Mouse (Mus musculus): ENCODE measurements at regions not wholly inside any gene's neighbourhood (a gene's known extent, or its start where the extent isn't known, plus 50 kb on each side); places are given as distances from the start of the nearest gene placed in this dataset.

DNA sequence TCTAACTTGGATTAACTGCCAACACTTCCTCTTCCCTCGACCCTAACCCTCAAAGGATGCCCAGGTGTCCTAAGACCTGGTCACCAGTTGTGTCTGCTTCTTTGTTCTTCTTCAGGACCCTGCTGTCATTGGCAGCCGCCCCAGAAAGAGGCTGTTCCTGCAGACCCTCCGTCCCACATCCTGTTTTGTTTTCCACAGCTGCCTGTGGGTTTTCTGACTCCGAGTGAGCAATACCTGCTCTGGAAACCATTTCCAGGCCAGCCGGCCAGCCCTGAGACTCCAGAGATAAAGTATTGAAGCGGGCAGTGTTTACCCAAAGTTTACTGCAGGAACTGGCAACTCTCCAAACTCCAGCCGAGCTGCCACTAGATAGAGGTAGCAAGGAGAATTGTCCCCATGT is 337.2 kb upstream of the Noct start:
- DNase-seq (ENCODE audit: low read depth) = no peak

DNA sequence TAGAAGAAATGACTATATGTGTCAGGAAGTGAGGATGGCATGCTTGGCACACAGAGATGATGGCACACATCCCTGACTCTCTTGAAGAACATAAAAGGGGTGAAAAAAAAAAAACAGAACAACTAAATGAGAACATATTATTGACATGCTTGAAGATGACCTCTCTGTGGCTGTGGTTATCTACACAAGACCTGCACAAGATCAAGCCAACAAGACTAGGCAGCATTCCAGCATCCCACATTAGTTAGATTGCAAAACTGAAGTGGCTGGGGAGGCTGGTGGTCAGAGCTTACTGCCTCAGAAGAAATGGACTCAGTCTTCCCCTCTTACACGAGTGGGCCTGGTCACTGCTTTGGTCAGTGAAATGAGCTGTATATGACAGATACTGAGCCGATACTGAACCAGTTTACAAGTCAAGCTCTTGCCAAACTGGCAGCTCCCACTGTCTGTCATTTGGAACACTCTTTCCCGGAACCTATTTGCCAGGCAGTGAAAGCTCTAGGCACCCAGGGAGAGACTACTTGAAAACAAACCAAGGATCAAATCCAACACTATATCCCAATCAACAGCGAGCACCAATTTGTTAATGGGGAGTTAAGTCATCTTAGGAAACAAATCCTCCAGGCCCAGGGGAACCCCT is 335.6 kb upstream of the Noct start:
- no peak for DNase-seq (ENCODE audit: low read depth)

DNA sequence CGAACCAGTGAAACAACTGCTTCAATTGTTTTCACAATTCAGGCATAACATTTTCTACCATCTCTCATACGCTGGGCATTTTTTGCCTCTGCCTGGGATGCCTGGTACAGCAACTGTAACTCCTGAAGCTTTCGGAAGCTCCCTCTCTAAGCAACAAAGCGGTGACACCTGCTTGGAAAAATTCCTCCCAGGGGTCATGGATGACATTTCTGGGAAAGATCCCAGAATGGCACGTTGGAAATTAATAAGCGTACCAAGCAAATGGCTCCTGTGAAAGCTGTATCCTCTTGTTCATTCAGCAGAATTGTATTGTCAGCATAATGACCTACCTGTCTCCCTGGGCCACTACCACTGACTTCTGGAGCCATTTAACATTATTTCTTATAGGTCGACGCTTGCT is 333.7 kb upstream of the Noct start:
- no peak for DNase-seq (ENCODE audit: low read depth)

DNA sequence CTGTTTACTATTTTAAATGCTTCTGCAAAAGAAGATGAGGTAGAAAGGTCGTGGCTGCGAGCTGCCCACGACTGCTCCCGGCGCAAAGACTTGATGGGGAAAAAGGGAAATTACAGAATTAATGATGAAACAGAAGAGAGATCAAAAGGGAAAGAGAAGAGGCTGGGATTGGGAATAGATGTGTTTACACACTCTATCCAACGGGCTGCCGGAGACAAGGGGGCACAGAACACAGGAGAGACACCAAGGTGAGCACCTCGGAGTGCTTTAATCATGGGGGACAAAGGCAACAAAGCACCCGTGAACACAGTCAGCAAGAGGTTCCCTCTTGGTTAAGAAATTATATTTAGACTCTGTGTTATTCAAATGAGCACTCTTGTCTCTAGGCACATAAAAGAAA is 326.1 kb upstream of the Noct start:
- no peak for DNase-seq (ENCODE audit: low read depth)

DNA sequence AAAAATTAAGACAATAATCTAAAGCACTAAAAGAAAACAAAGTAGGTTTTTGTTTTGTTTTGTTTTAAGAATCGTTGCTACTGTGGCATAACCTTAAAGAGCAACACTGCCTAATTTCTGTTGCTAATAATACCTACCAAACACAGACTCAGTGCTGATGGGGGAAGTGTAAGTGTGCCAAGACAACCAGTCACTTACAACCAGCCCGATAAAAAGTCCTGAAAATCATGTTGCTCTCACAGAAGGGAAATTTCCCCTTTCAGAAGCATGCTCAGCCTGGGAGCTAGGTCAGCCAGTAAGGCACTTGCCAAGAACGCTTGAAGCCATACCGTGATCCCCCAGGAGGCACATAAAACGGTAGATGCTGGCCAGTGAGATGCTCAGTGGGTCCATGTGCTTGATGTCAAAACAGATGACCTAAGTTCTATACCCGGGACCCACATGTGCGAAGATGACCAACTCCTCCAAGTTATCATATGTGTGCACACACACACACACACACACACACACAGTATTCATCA is 324.4 kb upstream of the Noct start:
- no peak for DNase-seq (ENCODE audit: low read depth)

DNA sequence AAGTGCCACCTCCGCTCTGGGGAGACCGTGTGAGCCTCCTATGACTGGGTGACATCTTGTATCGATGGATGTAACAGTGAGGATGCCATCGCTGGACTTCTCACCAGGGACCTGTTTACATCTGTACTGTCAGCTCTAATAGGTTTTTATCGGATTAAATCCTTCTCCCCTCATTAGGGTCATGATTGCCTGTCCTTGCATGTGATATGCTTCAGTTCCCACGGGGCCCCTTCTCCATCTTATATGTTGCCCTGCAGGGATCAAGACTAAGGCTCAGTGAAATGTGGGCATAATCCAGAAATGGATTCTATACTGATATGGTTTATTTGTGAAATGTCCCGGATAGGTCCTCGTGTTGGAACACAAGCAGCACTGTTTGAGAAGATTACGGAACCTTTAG is 323.7 kb upstream of the Noct start:
- DNase-seq (ENCODE audit: low read depth) = no peak

DNA sequence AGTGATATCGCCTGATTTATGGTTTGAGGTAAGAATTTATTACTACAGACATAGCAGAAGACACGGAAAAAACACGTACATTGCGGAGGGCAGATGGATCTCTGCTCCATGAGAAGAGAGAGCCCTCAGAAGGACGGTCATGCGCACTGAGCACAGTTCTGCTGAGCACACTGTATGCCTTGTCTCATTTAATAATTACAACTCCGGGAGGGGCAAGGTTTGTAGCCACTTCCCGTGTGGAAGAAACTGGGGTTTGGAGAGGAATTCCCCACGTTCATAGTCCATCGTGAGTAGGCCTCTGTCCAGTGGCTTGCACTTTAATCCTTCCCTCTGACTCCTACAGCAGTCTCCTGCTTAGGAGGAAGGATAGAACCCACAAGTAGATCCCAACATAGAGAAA is 322.9 kb upstream of the Noct start:
- no peak for DNase-seq (ENCODE audit: low read depth)

DNA sequence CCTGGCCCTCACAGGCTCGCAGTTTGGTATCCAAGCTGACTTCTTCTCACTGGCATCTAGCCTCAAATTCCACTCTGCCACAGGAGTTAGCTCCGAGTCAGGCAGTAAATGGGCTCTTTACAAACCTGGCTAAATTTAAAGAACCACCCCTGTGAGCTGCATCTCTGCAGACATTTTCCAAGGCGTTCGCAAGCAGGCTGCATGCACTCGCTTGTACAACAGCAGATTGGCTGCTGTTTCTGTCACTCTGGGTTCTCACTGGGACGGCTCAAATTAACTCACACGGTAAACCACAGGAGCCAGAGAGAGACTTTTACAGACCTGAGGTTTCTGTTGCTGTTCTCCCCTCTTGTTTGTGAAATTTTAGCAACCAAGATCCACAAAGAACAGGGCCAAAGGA is 321.3 kb upstream of the Noct start:
- no peak for DNase-seq (ENCODE audit: low read depth)

DNA sequence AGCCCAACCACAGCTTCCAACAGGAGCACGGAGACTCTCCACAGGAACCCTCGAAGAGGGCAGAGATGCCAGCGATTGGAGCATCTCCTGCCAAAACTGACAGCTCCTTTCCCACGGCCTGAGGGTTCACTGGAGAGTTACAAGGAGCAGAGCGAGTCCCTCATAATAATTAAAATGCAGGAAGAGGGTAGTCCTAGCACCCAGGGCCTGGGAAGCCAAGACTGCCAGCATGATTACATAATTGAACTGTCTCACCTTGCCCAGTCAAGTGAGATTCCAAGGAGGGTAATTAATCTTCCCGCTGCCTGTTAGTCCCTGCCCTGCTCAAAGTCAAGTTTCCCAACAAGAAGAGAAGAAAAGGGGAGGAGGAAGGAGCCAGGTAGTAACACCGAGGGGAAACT is 319.5 kb upstream of the Noct start:
- no peak for DNase-seq (ENCODE audit: low read depth)

DNA sequence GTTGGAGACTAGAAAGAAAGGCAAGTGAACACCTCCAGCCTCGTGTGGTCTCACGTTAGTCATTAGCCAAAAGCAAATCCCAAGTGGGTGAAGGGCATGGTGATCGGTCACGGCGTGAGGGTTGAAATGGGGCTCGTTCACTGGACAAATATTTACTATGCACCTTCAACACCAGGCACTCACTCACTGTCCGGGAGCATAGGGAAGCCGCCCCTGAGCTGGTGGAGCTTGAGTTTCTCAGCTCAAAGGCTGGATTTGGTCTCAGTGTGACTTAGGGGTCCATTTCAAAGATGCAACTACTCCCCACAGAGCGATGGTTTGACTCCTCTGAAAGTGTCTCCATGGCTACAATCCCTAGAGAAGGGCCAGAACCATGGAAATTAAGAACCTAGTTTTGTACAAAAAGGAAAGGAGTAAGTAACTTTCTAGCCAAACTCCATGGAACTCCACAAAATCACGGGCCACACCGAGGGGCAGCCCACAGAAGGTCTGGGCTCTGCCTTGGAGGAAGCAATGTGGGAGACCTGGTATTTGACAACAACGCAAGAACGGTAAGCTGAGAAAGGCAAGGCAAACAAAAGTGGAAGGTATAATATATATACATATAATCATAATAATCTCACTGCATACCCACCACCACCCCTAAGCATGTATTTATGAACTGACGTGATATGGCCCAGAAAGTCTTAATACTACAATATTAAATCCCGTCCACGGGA is 318.8 kb upstream of the Noct start:
- no peak for DNase-seq (ENCODE audit: low read depth)

DNA sequence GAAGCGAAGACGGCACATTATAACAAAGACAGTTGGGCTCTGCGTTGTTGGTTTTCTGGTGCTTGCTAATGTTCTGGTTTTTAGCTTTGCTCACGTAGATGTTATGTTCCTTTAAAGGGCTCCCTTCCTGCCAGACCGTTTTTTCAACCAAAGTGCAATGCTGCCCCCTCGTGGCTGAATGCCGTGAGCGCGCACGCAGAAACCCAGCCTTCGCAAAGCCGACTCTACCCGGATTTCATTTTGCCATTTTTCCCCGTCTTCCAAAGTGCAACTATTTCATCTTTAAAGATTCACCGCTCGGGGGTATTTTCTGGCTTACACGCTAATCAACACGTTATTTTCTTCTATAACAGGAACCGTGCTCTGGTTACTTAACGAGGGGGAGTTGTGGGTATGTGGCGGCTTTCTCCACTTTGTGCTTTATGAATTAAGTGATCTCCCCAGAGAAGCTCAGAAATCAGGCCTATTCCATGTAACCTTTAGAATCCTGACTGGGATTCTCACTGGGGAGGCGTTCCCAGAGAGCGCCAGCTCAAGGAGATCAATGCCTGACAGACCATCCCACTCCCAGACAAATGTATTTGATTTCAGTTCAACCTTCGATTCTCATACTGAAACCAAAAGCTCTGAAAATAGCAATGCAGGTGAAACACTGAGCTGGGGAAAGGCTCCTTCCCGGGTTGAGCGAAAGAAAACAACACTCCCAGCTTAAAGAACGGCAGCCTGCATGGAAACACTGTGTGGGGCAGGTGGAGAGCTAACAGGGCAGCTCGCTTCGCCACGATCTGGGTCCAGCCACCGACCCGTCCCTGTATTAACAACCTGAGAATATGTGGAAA is 318.0 kb upstream of the Noct start:
- peak; percentile 60 for DNase-seq (ENCODE audit: low read depth)

DNA sequence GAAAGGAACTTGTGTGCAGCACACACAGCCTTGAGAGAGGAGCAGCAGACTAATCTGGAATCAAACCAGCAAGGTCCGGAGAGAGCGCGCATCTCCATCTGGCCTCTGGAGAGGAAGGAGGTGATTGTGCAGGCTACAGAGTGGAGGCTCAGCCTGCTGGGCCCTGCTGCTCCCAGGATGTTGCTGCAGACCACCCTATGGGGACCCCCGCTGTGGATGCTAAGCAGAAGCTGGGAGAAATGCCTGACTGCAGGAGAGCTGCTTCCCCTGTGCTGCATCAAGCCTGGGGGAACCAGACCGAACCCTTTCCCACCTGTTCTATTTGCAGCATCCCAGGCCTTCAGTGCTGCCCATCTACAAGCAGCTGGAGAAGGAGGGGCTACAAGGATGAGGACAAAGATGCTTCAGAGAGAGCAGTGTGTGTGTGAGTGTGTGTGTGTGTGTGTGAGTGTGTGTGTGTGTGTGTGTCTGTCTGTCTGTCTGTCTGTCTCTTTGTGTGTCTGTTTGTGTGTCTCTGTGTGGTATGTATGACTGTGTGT is 311.2 kb upstream of the Noct start:
- DNase-seq (ENCODE audit: low read depth) = no peak

DNA sequence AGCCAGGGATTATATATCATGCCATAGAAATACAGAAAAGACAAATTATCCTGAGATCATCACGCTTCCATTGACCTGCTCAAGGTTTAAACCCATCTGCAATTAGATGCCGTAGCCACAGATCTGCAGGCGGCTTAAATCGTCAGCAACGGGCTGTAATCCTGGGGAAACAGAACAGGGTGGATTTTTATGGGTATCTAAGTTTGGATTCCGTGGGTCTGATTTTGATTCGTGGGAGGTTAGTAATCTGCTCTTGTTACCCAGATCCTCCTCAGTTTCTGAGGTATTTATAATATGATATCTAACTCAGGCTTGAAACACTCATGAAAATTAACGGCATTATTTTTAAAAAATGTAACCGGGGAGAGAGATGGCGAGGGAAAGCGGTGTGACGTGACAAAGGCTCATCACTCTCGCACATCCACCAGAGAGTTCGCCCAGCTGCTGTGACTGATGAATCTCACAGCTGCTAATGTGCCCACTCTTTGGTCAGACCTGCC is 309.3 kb upstream of the Noct start:
- DNase-seq (ENCODE audit: low read depth) = no peak

DNA sequence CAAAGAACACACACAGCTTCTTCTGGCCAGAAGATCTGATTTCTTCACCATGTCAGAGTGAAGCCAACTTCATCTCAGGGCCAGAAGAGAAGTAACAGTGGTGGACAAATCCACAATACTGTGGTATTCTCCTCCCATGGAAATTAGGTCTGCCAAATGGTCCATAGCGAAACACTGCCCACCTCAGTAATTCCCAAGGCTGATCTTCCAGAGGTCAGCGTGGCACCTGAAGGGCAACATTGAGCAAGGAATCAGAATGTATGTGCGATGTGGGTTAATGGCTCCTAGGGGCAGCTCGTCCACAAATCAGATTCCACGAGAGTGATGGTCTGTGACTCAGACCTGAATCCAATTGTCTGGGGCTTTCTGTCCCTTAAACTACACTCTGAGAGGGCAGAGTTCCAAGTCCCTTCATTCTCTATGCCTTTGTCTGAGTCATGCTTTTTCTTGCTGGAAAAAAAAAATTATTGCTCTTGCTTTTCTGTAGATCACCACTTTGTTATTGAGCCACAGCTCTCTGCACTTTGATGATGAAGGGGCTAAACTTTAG is 307.9 kb upstream of the Noct start:
- DNase-seq (ENCODE audit: low read depth) = no peak

DNA sequence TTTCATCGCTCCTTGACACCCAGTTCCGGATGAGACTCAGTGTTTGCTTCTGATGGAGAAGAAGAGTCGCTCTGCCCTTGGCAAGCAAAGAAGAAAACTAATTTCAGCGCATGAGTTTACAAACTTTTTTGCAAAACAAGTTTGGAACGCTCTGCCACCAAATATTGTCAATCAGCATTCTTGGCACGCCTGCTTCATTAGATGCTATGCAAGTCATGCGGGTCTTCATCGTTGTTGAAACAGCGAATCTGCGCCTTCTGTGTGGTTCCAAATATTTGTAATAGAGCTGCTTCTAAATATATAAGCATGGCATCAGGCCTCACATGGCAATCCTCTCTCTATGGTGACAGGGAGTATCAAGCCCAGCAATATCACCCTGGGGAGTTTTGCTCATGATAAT is 301.9 kb upstream of the Noct start:
- no peak for DNase-seq (ENCODE audit: low read depth)

DNA sequence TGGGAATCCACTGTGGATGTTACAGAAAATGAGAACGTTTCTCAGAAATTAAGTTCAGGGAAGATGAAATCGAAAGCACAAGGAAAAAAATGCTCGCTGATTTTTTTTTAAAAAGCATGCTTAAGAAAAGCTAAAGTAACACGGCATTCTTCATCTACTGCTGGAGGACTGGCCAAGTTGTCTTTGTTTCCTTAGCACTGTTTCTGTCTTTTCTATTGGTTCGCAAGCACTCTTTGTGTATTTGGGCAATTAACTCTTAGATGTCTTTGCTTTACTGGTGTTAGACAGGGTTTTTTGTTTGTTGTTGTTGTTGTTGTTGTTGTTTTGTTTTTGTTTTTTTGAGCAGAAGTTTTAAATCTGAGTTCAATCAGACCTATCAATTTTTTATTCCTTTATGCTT is 301.4 kb upstream of the Noct start:
- DNase-seq (ENCODE audit: low read depth) = no peak

DNA sequence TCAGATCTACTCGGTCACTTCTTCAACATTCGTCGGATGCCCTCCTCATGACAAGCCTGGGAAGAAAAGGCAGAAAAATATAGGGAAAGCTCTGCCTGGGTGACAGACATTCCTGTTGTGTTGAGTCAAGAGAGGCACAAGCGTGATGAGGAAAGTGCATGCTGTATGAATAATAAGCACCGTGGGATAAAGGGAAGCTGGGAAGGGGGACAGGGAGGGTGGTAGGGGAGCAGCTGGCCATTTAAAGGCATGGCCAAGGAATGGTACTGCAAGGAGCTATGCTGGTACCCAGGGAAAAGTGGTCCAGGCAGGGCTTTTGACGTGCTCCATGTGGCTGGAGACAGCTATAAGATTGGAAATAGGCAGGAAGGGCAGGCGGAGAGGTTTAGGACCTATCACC is 300.9 kb upstream of the Noct start:
- DNase-seq (ENCODE audit: low read depth) = no peak

DNA sequence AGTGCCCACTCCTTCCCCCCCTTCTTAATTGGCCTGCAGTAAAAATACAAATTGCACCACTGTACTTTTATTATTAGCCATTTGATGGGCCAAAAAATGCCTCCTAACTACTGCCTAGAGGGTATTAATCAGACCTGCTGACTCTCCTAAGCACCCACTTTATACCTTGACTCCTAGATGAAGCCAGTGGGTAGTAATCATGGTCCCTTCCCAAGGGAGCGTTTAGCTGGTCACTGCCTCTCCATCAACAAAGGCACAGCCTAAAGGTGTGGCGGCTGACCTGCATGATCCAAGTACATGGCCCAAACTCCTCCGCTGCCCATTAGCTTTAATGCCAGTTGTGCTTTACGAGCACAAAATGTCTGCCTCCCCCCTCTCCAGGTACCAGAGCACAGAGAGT is 296.9 kb upstream of the Noct start:
- DNase-seq (ENCODE audit: low read depth) = no peak

DNA sequence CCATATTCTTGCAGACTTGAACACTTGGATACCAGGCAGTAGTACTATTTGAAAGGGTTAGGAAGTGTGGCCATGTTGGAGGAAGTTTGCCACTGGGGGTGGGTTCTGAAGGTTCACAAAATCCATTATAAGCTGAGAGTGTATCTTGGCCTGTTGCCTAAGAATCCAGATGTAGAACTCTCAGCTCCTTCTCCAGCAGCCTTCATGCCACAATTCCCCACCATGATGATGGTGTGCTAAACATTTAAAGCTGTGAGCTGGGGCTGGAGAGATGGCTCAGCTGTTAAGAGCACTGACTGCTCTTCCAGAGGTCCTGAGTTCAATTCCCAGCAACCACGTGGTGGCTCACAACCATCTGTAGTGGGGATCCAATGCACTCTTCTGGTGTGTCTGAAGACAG is 295.2 kb upstream of the Noct start:
- DNase-seq (ENCODE audit: low read depth) = no peak

DNA sequence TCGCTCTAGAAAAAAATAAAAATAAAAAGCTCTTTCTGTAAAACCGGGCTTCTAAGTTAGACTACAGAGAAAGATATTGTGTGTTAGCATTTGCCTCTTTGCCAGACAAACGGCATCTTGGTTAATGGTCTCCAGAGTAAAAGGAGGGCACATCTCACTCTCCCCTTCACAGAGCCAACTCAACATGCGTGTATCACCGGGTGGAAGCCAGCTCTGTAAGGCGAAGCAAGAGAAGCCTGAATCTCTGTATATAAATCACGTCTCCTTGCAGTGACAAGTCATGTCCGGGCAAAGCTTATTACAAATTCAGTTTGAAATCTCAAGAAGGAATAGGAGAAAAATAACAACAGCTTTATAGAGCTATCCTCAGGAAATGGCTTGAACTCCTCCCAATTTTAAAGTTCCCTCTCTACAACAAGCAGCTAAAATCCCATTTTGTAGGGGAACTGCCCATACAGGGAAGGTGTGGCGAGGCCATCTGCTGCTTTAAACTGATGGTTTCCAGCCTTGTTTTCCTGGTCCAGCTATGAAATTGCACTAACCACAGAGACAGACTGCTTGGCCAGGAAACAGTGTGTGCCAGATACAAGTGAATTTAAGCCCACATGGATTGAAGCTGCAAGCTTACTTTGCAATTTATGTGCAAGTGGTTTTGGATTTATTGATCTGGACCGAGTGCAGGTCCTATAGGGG is 291.7 kb upstream of the Noct start:
- no peak for DNase-seq (ENCODE audit: low read depth)

DNA sequence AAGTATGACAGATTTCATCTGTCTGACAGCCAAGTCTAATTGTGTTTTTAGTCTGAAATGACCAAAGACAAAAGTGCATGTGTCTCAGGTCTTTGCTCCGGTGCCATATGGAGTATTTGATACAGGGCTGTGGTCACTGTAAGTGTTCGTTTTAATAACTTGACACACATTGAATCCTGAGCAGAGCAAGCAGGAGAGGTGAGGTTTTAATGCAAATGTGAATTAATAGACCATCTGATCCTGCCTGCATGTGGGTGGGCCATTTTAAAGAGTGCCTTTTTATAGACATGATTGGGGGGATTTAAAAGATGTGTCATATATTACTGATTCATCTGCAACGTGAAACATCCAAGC is 291.2 kb upstream of the Noct start:
- DNase-seq (ENCODE audit: low read depth) = no peak

DNA sequence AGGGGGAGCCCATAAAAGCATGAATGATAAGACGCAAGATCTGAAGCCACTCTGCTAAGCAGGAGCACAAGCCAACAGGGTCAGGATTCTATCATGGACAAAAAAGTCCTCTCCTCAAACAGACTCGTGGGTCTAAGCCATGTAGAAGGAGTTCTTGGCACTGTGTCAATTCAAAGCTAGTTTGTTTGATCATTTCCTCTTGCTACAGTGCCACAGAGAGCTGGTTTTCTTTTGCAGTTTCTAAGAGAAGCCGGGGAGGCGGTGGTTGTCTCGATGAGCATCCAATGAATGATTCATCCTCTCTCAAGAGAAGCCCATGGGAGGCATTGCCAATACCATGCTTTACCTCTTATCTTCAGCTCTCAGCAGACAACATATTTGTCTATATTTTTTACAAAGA is 284.6 kb upstream of the Noct start:
- DNase-seq (ENCODE audit: low read depth) = no peak
